Mouse (Mus musculus) left cerebral cortex, adult 8-10 months (tissue): Measurements from ENCODE around the gene Rapgef6. TPM values are rescaled to one million over a fixed set of nuclear protein-coding genes. Genes with fewer than 3 reads are reported as not detected.
A peak's percentile ranks its signal among the peaks of the same experiment; 100 is the strongest.

Experiments used
- DNase-seq, 2 experiments: peaks; one replicate each; pipeline ENCODE4 v3.0.0; 2022; ENCODE audit warnings: low spot score in 2 of 2
- total RNA-seq, 4 experiments: library from RNA; stranded (reverse); gene quantifications; 2 replicates each; pipeline ENCODE4 v1.2.4; 2022

Rapgef6 gene
- total RNA-seq, result 10 to 100 TPM; 35.2 to 42.5 (median 37.9) TPM

DNA sequence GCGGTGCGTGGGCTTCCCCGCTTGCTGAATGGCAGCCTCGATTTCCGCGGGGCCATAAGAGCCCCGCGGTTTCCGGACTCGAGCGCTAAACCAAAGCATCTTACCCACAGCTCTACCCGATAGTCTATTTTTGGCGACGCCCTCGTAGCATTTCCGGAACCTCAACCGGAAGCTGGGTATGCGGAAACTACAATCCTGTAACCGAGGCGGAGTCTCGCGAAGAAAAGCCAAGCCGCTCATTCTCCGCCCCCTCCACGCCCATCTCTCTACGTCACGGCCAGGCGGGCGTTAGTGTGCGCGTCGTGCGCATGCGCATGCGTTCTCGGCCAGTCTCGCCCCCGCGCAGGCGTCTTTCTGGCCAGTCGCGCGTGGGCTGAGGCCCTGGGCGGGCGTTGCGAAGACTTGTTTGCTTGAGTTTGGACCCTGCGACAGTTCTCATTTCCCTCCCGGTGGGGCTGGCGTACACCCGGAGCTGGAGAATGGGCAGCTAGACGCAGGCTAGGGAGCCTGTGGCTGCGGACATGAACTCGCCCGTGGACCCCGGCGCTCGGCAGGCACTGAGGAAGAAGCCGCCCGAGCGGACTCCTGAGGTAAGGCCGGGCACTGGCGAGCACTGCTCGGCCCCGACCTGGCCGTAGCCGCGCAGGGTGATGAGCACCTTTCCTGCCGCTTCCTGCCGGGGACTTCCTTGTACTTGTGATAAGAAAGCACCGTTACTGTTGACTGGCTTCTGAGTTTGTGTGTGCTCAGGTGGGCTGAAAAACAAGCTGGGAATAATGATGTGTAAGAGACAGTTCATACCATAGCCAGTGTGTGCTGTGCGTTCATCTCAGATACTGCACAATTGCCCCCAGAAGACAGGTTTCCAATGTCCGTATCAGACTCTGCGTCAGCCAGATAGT lies at the start of gene Rapgef6:
Gene Rapgef6, plus strand, starts transcription at position 319 of the 902 bp plus-strand sequence.
- peak; percentile 91 to 97 for DNase-seq

DNA sequence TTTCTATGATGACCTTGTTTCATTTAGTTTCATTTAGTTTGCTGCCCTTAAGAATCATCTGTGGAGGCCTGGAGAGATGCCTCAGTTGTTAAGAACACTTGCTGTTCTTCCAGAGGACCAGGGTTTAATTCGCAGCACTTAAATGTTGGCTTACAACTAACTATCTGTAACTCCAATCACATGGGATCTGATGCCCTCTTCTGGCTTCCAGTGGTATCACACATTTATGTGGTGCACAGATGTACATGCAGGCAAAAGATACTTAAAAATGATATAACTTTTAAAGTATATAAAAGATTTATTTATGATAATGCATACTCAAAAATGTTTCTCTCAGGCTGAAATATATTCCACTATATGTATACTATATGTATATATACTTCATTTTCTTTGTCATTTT lies 44.2 kb upstream of the Rapgef6 start:
- no peak for DNase-seq

DNA sequence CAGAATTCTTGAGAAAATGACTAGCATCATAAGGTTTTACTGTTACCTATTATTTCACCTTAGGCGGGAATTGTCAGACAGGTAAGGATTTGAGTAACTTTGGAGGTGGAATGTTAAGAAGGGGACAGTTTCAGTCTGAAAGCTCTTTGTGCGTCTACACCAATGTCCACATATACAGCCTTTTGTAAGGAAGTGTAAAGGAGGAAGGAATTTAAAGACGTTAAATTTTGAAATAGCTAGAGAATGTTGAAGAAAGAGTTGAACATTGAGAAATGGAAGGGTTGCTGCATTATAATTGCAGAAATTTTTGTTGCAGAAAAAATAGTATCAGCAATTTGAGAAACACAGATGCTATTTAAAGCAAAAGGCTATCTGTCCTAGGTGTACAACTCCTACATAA lies 36.6 kb upstream of the Rapgef6 start:
- DNase-seq, result no peak

DNA sequence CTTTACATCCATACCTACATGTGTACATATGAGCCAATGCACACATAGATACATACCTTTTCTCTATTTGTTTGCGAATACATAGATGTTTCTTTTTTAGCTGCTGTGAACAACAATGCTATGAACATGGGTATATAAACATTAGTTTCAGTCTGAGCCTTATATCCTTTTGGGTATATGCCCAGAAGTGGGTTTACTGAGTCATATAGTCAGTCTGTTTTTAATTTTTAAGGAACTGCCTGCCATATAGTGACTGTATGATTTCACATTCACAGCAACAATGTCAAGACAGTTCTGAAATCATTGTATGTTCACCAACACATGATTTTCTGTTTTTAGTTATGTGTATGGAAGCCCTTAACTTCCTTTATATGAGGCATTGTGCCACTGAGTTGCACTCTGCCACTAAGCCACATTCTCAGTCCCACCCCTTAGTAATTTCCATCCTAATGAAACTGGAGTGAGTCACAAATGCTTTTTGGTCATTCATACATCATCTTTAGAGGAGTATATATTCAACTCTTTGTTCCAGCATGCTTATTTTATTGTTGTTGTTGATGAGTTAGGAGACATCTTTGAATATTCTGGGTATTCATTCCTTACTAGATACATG lies 30.6 kb upstream of the Rapgef6 start:
- no peak for DNase-seq

DNA sequence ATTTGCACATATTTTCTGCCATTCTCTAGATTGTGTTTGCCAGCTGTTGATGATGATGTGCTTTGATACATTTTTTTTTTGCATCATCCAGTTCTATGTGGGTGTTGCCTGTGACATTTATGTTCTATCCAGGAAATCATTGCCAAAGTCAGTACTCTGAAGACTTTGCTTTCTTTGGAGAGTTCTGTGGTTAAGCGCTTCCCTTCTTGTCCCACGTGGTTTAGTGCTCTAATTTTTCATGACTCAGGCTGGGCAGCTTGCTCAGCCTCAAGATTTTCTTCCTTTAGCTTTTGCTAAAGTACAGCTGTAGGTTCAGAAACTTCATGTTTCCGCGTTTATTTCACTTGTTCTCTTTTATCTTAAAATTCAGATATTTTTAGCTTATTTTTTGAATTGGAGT lies 30.1 kb upstream of the Rapgef6 start:
- DNase-seq, result no peak

DNA sequence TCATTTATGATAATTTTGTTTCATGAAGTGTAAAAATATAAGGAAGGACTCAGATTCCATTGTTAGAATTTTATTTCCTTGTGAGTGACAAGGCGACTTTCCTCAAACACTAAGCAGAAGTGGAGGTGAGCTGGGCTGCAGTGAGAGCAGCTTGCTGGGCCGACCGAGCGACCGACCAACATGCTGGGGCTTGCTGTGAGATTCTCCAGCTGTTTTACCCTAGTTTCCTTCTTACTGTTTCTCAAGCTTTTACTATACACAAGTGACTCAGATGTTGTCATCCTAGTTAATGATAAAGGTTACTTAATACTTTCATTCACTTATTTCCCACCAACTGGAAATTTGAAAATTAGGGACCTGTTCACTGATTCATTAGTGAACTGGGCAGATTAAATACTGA lies 22.8 kb upstream of the Rapgef6 start:
- DNase-seq, result no peak

DNA sequence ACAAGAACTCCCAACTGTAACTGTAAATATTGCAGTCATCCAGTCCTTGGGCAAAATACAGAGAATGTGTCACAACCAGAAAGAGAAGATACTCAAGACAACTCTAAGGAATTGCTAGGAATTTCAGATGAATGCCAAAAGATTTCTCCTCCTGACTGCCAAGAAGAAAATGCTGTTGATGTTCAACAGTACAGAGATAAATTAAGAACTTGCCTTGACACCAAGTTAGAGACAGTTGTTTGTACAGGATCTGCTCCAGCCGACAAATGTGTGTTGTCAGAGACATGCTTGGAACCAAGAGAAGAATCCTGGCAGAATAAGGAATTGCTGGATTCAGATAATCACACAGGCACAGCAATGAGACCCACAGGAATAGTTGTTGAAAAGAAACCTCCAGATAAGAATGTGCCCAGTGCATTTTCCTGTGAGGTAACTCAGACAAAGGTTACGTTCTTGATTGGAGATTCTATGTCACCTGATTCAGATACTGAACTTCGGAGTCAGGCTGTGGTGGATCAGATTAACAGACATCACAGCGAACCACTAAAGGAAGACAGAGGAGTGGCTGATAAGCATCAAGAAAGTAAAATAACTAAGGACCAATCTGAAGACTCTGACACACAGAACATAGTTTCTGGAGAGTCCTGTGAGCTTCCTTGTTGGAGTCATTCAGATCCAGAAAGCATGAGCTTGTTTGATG lies 20.0 kb upstream of the Rapgef6 start:
- no peak for DNase-seq

DNA sequence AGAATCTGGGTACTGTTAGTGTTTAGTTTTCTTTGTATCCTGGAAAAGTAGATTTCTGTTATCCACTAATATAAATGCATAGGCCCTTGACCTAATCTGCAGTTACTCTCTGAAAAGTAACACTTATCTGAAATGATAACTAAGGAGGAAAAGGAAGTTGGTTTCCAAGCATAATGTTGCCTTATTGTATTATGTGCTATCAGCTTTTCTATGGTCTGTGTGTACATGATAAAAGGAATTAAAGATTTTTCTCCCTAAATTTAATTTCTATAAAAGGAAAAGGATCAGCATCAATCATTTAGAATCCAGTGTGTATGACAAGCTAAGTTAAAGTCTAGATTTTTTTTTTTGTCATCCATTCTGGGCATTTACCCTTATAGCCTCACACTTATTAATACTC lies 9.1 kb upstream of the Rapgef6 start:
- no peak for DNase-seq

DNA sequence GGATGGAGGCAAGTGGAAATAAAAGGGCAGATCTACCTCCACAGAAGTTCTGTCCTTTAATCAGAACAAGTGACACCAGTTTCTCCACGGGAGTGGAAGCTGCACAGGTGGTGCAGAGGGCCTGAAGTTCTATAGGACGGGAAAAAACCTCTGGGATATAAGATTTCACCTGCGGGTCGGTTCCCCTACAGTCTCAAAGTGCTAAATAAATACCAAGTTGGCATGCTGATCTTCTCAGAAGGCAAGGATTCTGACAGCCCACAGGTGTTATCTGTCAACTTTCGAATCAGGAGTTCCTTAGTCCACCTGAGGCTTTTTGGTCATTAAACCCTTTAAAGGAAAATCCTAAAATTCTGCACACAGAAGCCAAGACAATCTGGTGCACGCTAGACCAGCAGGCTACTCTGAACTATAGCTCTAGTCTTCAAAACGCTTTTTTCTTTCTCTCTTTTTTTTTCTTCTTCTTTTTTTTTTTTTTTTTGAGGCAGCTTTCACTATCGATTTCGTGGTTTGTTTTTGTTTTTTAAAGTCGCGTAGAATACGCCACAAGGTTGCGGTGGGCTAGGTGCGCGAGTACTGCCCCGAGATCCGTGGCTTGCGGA lies 619 bp upstream of the Rapgef6 start:
- DNase-seq, result peak in 1 of 2 experiments; percentile 21

DNA sequence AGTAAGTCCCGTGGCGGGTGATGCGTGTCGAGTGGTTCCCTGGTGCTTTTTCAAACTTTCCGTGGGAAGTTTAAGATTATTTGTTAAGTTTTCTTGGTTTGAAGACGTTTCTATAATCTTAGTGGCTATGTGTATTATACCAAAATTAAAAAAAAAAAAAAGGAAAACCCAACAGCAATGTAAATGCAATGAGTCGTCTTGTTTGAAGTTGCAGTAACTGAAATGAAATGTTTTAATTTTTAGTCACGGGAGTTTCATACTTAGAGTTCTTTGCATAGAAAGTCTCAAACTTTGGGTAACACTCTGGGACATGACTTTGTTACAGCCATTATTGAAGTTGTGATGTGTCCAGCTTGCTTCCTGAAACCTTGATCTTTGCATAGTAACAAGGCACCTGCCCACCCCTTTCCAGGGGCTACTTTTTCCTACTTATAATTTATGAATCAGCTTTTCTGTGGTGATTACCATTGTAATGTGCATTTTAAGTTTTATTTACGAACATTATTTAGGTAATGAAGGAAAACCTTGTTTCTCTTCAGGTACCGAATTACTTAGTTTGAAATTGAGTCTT lies 869 bp downstream of the Rapgef6 start:
- no peak for DNase-seq

DNA sequence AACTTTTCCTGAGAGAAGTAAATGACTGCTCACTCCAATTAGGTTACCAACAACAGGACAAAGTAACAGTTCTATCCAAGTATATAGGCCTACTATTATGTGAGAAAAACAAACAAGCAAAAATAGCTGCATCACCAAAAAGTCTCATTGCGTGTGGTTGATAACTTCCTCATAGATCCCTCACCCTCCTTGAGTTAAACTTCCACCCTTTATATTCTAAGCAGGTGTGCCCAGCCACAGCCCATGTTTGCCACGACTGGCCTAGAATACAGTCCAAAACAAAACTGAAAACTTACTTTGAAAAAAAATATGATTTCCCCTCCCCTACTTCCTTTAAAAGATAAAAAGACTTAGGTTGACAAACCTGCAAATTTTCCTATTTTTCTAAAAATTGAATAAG lies 5.4 kb downstream of the Rapgef6 start:
- no peak for DNase-seq

DNA sequence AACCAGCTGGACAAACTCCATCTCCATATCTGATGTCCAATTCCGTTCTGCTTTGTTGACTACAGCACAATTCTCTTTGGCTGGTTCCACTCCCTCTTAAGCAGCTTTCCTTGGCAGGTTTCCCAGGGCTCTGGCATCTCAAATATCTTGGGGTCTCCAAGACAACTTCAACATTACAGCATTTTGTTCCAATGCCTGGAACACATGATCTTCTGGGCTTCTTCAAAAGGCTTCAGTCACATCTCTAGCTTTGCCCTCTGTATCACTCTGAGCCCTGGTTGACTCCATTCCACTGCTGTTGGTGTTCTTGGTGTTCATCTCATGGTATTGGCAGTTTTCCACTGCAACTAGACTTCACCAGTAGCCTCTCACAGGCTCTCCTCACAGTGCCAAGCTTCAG lies 7.7 kb downstream of the Rapgef6 start:
- DNase-seq, result no peak

DNA sequence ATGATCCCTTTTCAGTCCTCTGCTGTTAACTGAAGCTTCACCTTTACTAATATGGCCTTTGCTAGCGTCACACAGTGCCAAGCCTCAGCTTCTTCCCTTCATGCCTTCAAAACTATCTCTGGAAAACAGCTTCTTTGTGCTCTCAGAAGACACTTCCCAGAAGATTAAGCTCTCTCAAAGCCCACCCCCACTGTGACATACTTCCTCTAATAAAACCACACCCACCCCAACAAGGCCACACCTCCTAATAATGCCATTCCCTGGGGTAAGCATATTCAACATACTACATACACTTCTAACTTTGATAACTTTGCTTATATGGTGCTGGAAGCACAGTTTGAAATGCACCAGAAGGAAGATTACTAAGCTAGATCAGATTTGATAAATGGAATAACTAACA lies 8.3 kb downstream of the Rapgef6 start:
- DNase-seq, result no peak

DNA sequence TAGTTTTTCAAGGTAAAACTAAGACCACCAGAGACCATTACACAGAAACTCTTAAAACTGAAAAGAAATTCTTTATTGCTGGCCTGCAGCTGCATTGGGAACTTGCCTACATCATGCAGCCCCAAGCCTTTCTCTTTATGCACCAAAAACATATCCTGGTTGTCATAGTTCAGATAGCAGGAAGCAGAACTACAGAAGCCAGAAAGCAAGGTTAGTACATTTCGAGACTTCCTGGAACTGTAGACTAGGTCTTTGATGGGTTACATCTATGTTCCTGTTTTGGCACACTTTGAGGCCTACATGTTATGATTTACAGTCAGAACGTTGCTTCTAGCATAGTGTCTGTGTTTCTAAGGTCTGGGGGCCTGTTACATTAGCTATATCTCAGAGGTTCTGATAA lies 11.2 kb downstream of the Rapgef6 start:
- no peak for DNase-seq

DNA sequence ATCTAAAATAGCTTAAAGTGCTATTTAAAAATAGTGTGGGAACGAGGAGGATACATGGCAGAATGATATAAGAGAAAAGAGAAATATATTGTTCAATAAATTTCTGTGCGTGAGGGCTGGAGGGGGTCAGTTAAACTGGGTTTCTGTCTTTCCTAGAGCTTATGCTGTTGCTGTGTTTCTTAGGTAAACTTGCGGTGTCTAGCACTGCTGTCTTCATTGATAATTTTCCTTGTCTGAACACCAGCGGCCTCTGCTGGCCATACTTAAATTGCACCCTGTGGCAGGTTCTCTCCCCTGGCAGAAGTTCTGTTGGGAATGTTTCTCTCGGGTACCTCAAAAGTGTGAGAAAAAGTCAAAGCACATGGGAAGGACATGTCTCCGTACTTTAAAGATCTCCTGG lies 12.2 kb downstream of the Rapgef6 start:
- DNase-seq, result peak in 1 of 2 experiments; percentile 77

DNA sequence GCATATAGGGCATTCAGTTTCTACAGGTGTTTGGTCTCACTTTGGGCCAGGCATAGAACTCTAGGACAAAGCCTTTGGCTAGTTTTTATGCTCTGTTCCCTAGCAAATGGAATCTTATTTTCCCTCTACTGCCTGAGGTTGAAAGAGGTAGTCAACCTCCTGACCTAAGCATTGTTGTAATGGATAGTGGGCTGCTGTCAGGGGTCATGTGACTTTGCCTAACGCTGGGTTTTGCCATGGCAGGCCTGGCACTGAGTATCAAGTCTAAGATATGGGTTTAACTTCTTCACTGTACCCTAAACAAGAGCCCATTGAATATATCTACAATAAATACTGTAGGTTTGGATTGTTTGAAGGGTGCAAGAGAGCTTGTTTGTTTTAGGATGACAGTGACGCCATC lies 16.4 kb downstream of the Rapgef6 start:
- no peak for DNase-seq

DNA sequence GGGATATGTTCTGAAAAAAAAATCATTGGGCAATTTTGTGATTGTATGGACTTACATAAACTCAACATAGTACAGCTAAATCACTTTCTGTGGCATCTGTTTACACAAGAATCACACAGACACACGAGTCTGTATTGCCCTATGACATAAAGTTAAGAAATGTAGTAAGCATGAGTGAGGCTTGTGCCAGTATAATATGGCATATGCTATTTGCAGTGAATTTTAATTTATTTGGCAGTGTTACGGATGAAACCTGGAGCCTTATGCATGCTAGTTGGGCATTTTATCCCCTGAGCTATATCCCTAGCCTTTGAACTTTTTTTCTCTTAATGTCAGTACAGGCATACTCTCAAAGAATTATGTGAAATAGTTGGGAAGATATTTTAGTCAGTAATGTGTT lies 16.8 kb downstream of the Rapgef6 start:
- DNase-seq, result no peak

DNA sequence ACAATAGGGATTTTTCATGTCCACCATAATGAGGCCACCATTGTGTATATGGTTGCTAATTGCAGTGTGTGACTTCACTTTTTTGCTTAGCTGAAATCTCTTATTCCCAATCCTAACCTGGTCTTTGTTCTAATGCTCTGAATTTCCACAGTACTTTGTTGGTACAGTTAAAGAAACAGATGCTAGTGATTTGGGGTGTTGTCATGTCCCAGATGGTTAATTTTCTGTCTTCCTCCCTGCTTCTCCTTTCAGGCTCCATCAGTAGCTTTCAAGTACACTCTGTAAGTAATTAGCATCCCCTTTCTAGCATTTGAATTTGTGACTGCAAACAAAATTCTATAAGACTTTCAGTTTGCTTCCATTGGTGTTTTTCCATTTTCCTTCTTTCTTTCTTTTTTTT lies 17.7 kb downstream of the Rapgef6 start:
- DNase-seq, result no peak

DNA sequence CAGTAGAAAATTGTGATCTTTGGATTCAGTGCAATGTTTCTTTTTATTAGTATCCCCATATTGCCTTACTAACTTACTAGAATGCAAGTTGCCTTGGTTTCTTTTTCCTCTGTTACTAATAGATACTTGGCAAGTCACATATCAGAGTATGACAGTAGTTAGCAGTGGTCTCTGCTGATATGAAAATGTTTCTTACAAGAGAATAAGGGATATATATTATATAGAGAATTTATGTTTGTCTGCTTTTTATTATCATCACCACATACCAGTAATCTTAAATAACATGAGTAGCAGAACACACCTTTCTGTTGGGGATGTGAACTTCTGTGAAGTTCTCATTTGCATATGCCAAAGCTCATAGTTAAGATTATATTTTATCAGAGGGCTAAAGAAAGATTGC lies 19.8 kb downstream of the Rapgef6 start:
- DNase-seq, result no peak

DNA sequence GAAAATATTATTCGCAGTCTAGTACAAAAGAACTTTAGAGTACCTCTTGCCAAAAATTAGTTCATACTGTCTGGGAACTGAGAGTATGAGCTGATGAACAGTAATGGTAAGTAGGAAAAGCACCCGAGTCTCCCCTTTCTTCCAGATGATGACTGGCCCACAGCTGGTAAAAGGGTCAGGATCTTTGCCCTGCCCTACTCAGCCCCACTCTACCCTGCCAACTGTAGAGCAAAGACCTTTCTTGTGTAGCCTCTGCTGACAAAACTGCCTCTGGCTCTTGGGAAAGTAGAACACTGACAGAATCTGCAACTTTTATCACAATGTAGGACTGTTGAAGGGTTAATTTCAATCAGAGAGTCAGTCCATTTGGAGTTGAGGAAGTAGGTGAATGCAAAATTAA lies 32.3 kb downstream of the Rapgef6 start:
- DNase-seq, result no peak

DNA sequence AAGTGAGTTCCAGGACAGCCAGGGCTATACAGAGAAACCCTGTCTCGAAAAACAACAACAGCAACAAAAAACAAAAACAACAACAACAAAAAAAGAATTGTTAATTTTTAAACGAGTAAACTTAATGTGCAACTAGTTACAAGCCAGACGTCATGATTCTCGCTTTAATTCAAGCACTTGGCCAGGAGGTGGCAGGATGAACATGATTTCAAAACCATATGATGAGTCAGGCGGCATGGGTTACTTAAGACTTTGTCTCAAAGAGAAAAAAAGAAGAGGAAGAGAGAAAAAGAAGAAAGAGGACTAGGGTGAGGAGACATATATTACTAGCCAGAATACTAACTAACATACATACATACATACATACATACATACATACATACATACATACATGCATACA lies 40.1 kb downstream of the Rapgef6 start:
- no peak for DNase-seq

DNA sequence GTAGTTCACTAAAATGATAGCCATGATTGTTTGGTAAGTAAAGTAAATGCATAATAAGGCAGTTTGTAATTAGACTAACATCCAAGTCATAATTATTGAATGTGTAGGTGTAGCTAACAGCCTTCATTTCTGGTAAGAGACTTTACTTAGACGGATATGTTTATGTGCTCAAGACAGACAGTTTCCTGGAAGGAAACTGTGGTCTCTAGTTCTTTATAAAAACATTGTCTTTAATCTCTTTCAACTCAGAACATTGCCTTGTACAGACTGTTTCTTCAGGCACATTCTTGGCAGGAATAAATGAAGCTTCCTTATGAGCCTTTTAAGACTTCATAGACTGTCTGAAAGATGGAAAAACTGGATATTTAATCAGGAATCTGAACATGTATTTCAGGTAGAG lies 45.3 kb downstream of the Rapgef6 start:
- no peak for DNase-seq
